Mouse (Mus musculus) olfactory bulb, adult 2 months (tissue): ENCODE results near the gene Kirrel3. TPM values are rescaled to one million over a fixed set of nuclear protein-coding genes. Genes with fewer than 3 reads are reported as not detected.

Experiments used
- H3K27ac ChIP-seq: fragments of 200-500 bp; 2 replicates; pipeline ENCODE4 v1.5.1; 2012; ENCODE audit warnings: low read depth, low read length; ENCODE audit not compliant: insufficient read depth
- H3K4me1 ChIP-seq: fragments of 200-500 bp; 2 replicates; pipeline ENCODE4 v1.6.1; 2012; ENCODE audit warnings: low read length; ENCODE audit not compliant: control insufficient read depth, insufficient read depth
- H3K4me3 ChIP-seq: fragments of 200-500 bp; 2 replicates; pipeline ENCODE4 v1.5.1; 2012; ENCODE audit warnings: mild to moderate bottlenecking, low read depth, low read length, moderate library complexity; ENCODE audit not compliant: insufficient read depth
- CTCF ChIP-seq: fragments of 200-500 bp; IDR thresholded peaks from 2 replicates; pipeline ENCODE4 v1.5.1; 2012; ENCODE audit warnings: low read depth, mild to moderate bottlenecking, low read length, moderate library complexity; ENCODE audit not compliant: insufficient read depth
- POLR2A ChIP-seq: fragments of 200-500 bp; IDR thresholded peaks from 2 replicates; pipeline ENCODE4 v1.6.1; 2012; ENCODE audit warnings: mild to moderate bottlenecking, low read depth, low read length, moderate library complexity; ENCODE audit not compliant: insufficient read depth
- WGBS: fragments of 180-500 bp; shearing (Covaris S2); methylation state at CpG from one replicate; pipeline ENCODE4 v1.1.7; 2018; 5-methylcytosine and 5-hydroxymethylcytosine counted together
- polyA plus RNA-seq: library from polyadenylated mRNA; stranded (reverse); fragments of >200 nt; gene quantifications from 2 replicates; pipeline ENCODE4 v1.2.4, GENCODE M21; 2012; ENCODE audit warnings: low replicate concordance; ENCODE audit not compliant: missing spikeins, insufficient read depth, insufficient read length

Gene Kirrel3
- polyA plus RNA-seq, 1 experiment = not detected

- 85% methylated on average over 2 of the region's 2 CpGs for WGBS
- TF ChIP-seq CTCF (no peak), POLR2A (no peak)
- H3K4me1 ChIP-seq = no peaks in the 10 kb centered on the region
- H3K27ac ChIP-seq = no peak overlapping the region
- H3K4me3 ChIP-seq = no peak overlapping the region
Observed at GRCm38 (mm10) chr9:35061446-35061845, 575.8 kb downstream of the Kirrel3 start.
